Mouse (Mus musculus) midbrain, embryonic 12.5 days (tissue): ENCODE data around the gene Vps51. TPM values are rescaled to one million over a fixed set of nuclear protein-coding genes. Genes with fewer than 3 reads are reported as not detected.
A peak's percentile ranks its signal among the peaks of the same experiment; 100 is the strongest.

Experiments used
- ATAC-seq: fragments of 200-750 bp; cut with Nextera tagmentation; 2 replicates; pipeline ENCODE4 v1.8.0; 2017; ENCODE audit warnings: low read depth, moderate TSS enrichment, moderate library complexity; ENCODE audit not compliant: low FRiP score
- H3K27ac ChIP-seq: fragments of 300-500 bp; sonication (generic); replicated peaks from 2 replicates; pipeline ENCODE4 v1.5.1; 2016; ENCODE audit warnings: mild to moderate bottlenecking
- H3K27me3 ChIP-seq: fragments of 300-500 bp; sonication (generic); 2 replicates; pipeline ENCODE4 v1.6.1; 2016; ENCODE audit warnings: mild to moderate bottlenecking
- H3K36me3 ChIP-seq: fragments of 300-500 bp; sonication (generic); 2 replicates; pipeline ENCODE4 v1.6.1; 2016
- H3K4me1 ChIP-seq: fragments of 300-500 bp; sonication (generic); 2 replicates; pipeline ENCODE4 v1.6.1; 2016
- H3K4me2 ChIP-seq: fragments of 300-500 bp; sonication (generic); replicated peaks from 2 replicates; pipeline ENCODE4 v1.6.1; 2016; ENCODE audit warnings: mild to moderate bottlenecking, moderate library complexity
- H3K4me3 ChIP-seq: fragments of 300-500 bp; sonication (generic); 2 replicates; pipeline ENCODE4 v1.5.1; 2016; ENCODE audit warnings: mild to moderate bottlenecking
- H3K9ac ChIP-seq: fragments of 300-500 bp; sonication (generic); replicated peaks from 2 replicates; pipeline ENCODE4 v1.6.1; 2016; ENCODE audit warnings: mild to moderate bottlenecking, moderate library complexity
- H3K9me3 ChIP-seq: fragments of 300-500 bp; sonication (generic); 2 replicates; pipeline ENCODE4 v1.6.1; 2016; ENCODE audit warnings: mild to moderate bottlenecking
- WGBS: fragments of 180-500 bp; shearing (Covaris S2); methylation state at CpG from one replicate; pipeline ENCODE4 v1.1.7; 2016; 5-methylcytosine and 5-hydroxymethylcytosine counted together
- polyA plus RNA-seq: library from polyadenylated mRNA; unstranded; fragments of >200 nt; fragmentation: Nextera tagmentation; extraction: Ambion mirVana; gene quantifications from 2 replicates; pipeline ENCODE4 v1.2.1, GENCODE M21; 2016

Gene Vps51
- polyA plus RNA-seq, 1 experiment from 2014 or later, result 82.2 TPM

- Histone ChIP-seq H3K9me3 (no peaks in the 10 kb centered on the region), H3K4me3 (no peak overlapping the region), H3K4me1 (no peaks in the 10 kb centered on the region), H3K36me3 (0 out of 2 replicates have a peak, but pooled peaks cover 2% of the 10 kb centered on the region), H3K27me3 (no peaks in the 10 kb centered on the region), H3K9ac (no peak overlapping the region), H3K4me2 (no peak overlapping the region), H3K27ac (no peak overlapping the region)
- 71% methylated on average over 4 of the region's 4 CpGs for WGBS
- no peak for ATAC-seq
Measured at GRCm38 (mm10) chr19:6104476-6104875, 27.4 kb upstream of the Vps51 start.

- Histone ChIP-seq H3K36me3 (peaks cover 2% of the 10 kb centered on the region; the same call in 1 of the 2 replicates), H3K27ac (no peak overlapping the region), H3K4me2 (no peak overlapping the region), H3K4me1 (no peaks in the 10 kb centered on the region), H3K27me3 (no peaks in the 10 kb centered on the region), H3K9me3 (no peaks in the 10 kb centered on the region), H3K9ac (no peak overlapping the region), H3K4me3 (no peak overlapping the region)
- no peak for ATAC-seq
- WGBS, result 82% methylated on average over 6 of the region's 6 CpGs
Measured at GRCm38 (mm10) chr19:6102169-6102853, 25.3 kb upstream of the Vps51 start.

- H3K36me3 ChIP-seq, result peaks cover 5% of the 10 kb centered on the region; the same call in 1 of the 2 replicates
- no peak overlapping the region for H3K4me2 ChIP-seq
- no peaks in the 10 kb centered on the region for H3K9me3 ChIP-seq
- 83% methylated on average over 6 of the region's 6 CpGs for WGBS
- no peaks in the 10 kb centered on the region for H3K27me3 ChIP-seq
- no peak overlapping the region for H3K9ac ChIP-seq
- ATAC-seq, result no peak
- H3K4me1 ChIP-seq, result no peaks in the 10 kb centered on the region
- no peak overlapping the region for H3K4me3 ChIP-seq
- H3K27ac ChIP-seq, result no peak overlapping the region
Measured at GRCm38 (mm10) chr19:6101186-6101585, 24.2 kb upstream of the Vps51 start.

- H3K9ac ChIP-seq, result no peak overlapping the region
- no peaks in the 10 kb centered on the region for H3K4me1 ChIP-seq
- no peak for ATAC-seq
- H3K4me2 ChIP-seq, result no peak overlapping the region
- 89% methylated on average over 3 of the region's 3 CpGs for WGBS
- H3K36me3 ChIP-seq, result peaks cover 27% of the 10 kb centered on the region
- H3K9me3 ChIP-seq, result no peaks in the 10 kb centered on the region
- no peaks in the 10 kb centered on the region for H3K27me3 ChIP-seq
- H3K4me3 ChIP-seq, result no peak overlapping the region
- H3K27ac ChIP-seq, result no peak overlapping the region
Measured at GRCm38 (mm10) chr19:6097847-6098246, 20.8 kb upstream of the Vps51 start.

GRCm38 (mm10) chr19:6094119-6094518 is 17.1 kb upstream of the Vps51 start, which contains the start of gene AC131692.1:
TSS of gene AC131692.1 (plus strand) at chr19:6094419.
- Histone ChIP-seq H3K36me3 (peaks cover 54% of the 10 kb centered on the region), H3K4me1 (no peaks in the 10 kb centered on the region), H3K9ac (no peak within 1 kb of the TSS), H3K9me3 (no peaks in the 10 kb centered on the region), H3K4me2 (no peak within 1 kb of the TSS), H3K27ac (no peak within 1 kb of the TSS), H3K27me3 (no peaks in the 10 kb centered on the region), H3K4me3 (no peak within 1 kb of the TSS)
- 95% methylated on average over 7 of the region's 7 CpGs for WGBS
- no peak for ATAC-seq

- Histone ChIP-seq H3K4me3 (no peak overlapping the region), H3K27ac (no peak overlapping the region), H3K36me3 (peaks cover 64% of the 10 kb centered on the region), H3K4me2 (no peak overlapping the region), H3K4me1 (peaks cover 20% of the 10 kb centered on the region), H3K9me3 (no peaks in the 10 kb centered on the region), H3K27me3 (no peaks in the 10 kb centered on the region), H3K9ac (no peak overlapping the region)
- ATAC-seq, result no peak
- 93% methylated on average over 13 of the region's 13 CpGs for WGBS
Measured at GRCm38 (mm10) chr19:6088841-6089240, 11.8 kb upstream of the Vps51 start.

GRCm38 (mm10) chr19:6085417-6085879 is 8.4 kb upstream of the Vps51 start:
- 0 out of 2 replicates have a peak overlapping the region, but pooled peaks have one; percentile 49 for H3K27ac ChIP-seq
- H3K9ac ChIP-seq, result peak overlapping the region; percentile 56
- peak; percentile 64 for ATAC-seq

GRCm38 (mm10) chr19:6084478-6085248 is 7.6 kb upstream of the Vps51 start, which contains the start of the genes Zfpl1 and Cdca5:
TSS of gene Zfpl1 (minus strand) at chr19:6084956.
TSS of gene Cdca5 (plus strand) at chr19:6084983.
- Histone ChIP-seq H3K27me3 (no peaks in the 10 kb centered on the region), H3K4me3 (peak within 1 kb of the TSS; percentile 79), H3K4me2 (peak within 1 kb of the TSS; percentile 89), H3K4me1 (peaks cover 26% of the 10 kb centered on the region), H3K9ac (peak within 1 kb of the TSS; percentile 81), H3K27ac (0 out of 2 replicates have a peak within 1 kb of the TSS, but pooled peaks have one; percentile 49), H3K36me3 (peaks cover 62% of the 10 kb centered on the region), H3K9me3 (no peaks in the 10 kb centered on the region)
- peak; percentile 90 for ATAC-seq
- under 1% methylated on average over 58 of the region's 58 CpGs for WGBS

More at GRCm38 (mm10) chr19:6085417-6085879, 8.4 kb upstream of the Vps51 start:
- Histone ChIP-seq H3K9me3 (no peaks in the 10 kb centered on the region), H3K27me3 (no peaks in the 10 kb centered on the region), H3K4me2 (peak overlapping the region; percentile 89), H3K36me3 (peaks cover 61% of the 10 kb centered on the region), H3K4me3 (peak overlapping the region; percentile 79), H3K4me1 (peaks cover 26% of the 10 kb centered on the region)
- WGBS, result under 1% methylated on average over 17 of the region's 17 CpGs

- ATAC-seq, result no peak
- Histone ChIP-seq H3K9ac (no peak within 1 kb of the TSS), H3K4me2 (no peak within 1 kb of the TSS), H3K9me3 (no peaks in the 10 kb centered on the region), H3K36me3 (peaks cover 43% of the 10 kb centered on the region), H3K4me1 (peaks cover 30% of the 10 kb centered on the region), H3K27me3 (no peaks in the 10 kb centered on the region), H3K4me3 (no peak within 1 kb of the TSS), H3K27ac (no peak within 1 kb of the TSS)
- 89% methylated on average over 9 of the region's 9 CpGs for WGBS
Measured at GRCm38 (mm10) chr19:6082156-6082555, 5.1 kb upstream of the Vps51 start, which contains the start of gene Gm28374. TSS of gene Gm28374 (minus strand) at chr19:6082256.

GRCm38 (mm10) chr19:6079983-6080480 is 3.0 kb upstream of the Vps51 start, which contains the start of gene Tmem262:
TSS of gene Tmem262 (plus strand) at chr19:6080033.
- Histone ChIP-seq H3K9me3 (no peaks in the 10 kb centered on the region), H3K4me3 (no peak within 1 kb of the TSS), H3K36me3 (peaks cover 35% of the 10 kb centered on the region), H3K4me1 (peaks cover 28% of the 10 kb centered on the region), H3K27me3 (no peaks in the 10 kb centered on the region), H3K4me2 (no peak within 1 kb of the TSS), H3K9ac (no peak within 1 kb of the TSS; the same call in 1 of the 2 replicates), H3K27ac (no peak within 1 kb of the TSS)
- 97% methylated on average over 12 of the region's 12 CpGs for WGBS
- no peak for ATAC-seq

GRCm38 (mm10) chr19:6073889-6074288 is 3.1 kb downstream of the Vps51 start:
- H3K36me3 ChIP-seq, result peaks cover 42% of the 10 kb centered on the region
- no peaks in the 10 kb centered on the region for H3K9me3 ChIP-seq
- no peak overlapping the region for H3K4me3 ChIP-seq
- no peak for ATAC-seq
- H3K4me1 ChIP-seq, result peaks cover 17% of the 10 kb centered on the region
- no peaks in the 10 kb centered on the region for H3K27me3 ChIP-seq
- WGBS, result 92% methylated on average over 5 of the region's 5 CpGs
- no peak overlapping the region for H3K4me2 ChIP-seq
- no peak overlapping the region for H3K27ac ChIP-seq
- no peak overlapping the region for H3K9ac ChIP-seq
